Mouse (Mus musculus) forebrain, postnatal 0 days (tissue): Measurements from ENCODE around the gene Gm10972. TPM values are rescaled to one million over a fixed set of nuclear protein-coding genes. Genes with fewer than 3 reads are reported as not detected.
"Not testable (repeated sequence)": the region's sequence is repeated elsewhere in the genome, so short reads cannot be mapped to it uniquely, and the experiment has no call there.

ENCODE experiments used
- ATAC-seq: fragments of 200-750 bp; cut with Nextera tagmentation; 2 replicates; pipeline ENCODE4 v1.8.0; 2017; ENCODE audit warnings: mild to moderate bottlenecking, moderate library complexity
- DNase-seq: peaks from one replicate; pipeline ENCODE4 v3.0.0-alpha.2; 2015
- H3K27ac ChIP-seq: fragments of 300-500 bp; sonication (generic); 2 replicates; pipeline ENCODE4 v1.5.1; 2014; ENCODE audit warnings: low read depth, mild to moderate bottlenecking, antibody characterized with exemption, low read length, moderate library complexity, mixed read lengths
- H3K27me3 ChIP-seq: fragments of 300-500 bp; sonication (generic); 2 replicates; pipeline ENCODE4 v1.6.1; 2014; ENCODE audit warnings: mild to moderate bottlenecking, low read length, mixed read lengths; ENCODE audit not compliant: insufficient read depth
- H3K36me3 ChIP-seq: fragments of 300-500 bp; sonication (generic); 2 replicates; pipeline ENCODE4 v1.6.1; 2014; ENCODE audit warnings: mild to moderate bottlenecking, moderate library complexity; ENCODE audit not compliant: insufficient read depth
- H3K4me1 ChIP-seq: fragments of 300-500 bp; sonication (generic); 2 replicates; pipeline ENCODE4 v1.6.1; 2014; ENCODE audit warnings: antibody characterized with exemption; ENCODE audit not compliant: insufficient read depth
- H3K4me2 ChIP-seq: fragments of 300-500 bp; sonication (generic); 2 replicates; pipeline ENCODE4 v1.6.1; 2014; ENCODE audit warnings: low read depth, mild to moderate bottlenecking, moderate library complexity
- H3K4me3 ChIP-seq: fragments of 300-500 bp; sonication (generic); 2 replicates; pipeline ENCODE4 v1.5.1; 2014; ENCODE audit warnings: low read depth, low read length, mixed read lengths
- H3K9ac ChIP-seq: fragments of 300-500 bp; sonication (generic); 2 replicates; pipeline ENCODE4 v1.6.1; 2014; ENCODE audit warnings: mild to moderate bottlenecking
- H3K9me3 ChIP-seq: fragments of 300-500 bp; sonication (generic); 2 replicates; pipeline ENCODE4 v1.6.1; 2016; ENCODE audit warnings: low read length
- CTCF ChIP-seq: sonication (generic); IDR thresholded peaks from 2 replicates; pipeline ENCODE4 v1.5.1; 2016; ENCODE audit warnings: antibody characterized with exemption, control low read depth, low read depth
- WGBS: fragments of 180-500 bp; shearing (Covaris S2); extraction: QIAGEN DNeasy Blood & Tissue Kit; methylation state at CpG from one replicate; pipeline ENCODE4 v1.1.7; 2014; 5-methylcytosine and 5-hydroxymethylcytosine counted together
- polyA plus RNA-seq: library from polyadenylated mRNA; unstranded; fragments of >200 nt; fragmentation: Nextera tagmentation; extraction: Ambion mirVana; gene quantifications from 2 replicates; pipeline ENCODE4 v1.2.1, GENCODE M21; 2015
- total RNA-seq: library from RNA; depleted of rRNA; stranded (reverse); fragments of >200 nt; gene quantifications from 2 replicates; pipeline ENCODE4 v1.2.3, GENCODE M21; 2014

The Gm10972 gene
- total and polyA plus RNA-seq, 2 experiments from 2014 or later, result not detected

GRCm38 (mm10) chr3:94680783-94681182 lies 37.9 kb downstream of the Gm10972 start:
- no peak overlapping the region for H3K27ac ChIP-seq
- no peaks in the 10 kb centered on the region for H3K9me3 ChIP-seq
- H3K9ac ChIP-seq, result no peak overlapping the region
- no peak overlapping the region for H3K4me3 ChIP-seq
- DNase-seq (no peak), ATAC-seq (no peak)
- TF ChIP-seq CTCF, result no peak
- WGBS, result 96% methylated on average over 16 of the region's 16 CpGs
- no peak overlapping the region for H3K4me2 ChIP-seq
- no peaks in the 10 kb centered on the region for H3K4me1 ChIP-seq
- no peaks in the 10 kb centered on the region for H3K36me3 ChIP-seq
- H3K27me3 ChIP-seq, result no peaks in the 10 kb centered on the region

- no peak overlapping the region for H3K9ac ChIP-seq
- no peak overlapping the region for H3K27ac ChIP-seq
- no peaks in the 10 kb centered on the region for H3K27me3 ChIP-seq
- ATAC-seq (no peak), DNase-seq (no peak)
- WGBS, result 86% methylated on average over 6 of the region's 6 CpGs
- TF ChIP-seq CTCF, result no peak
- H3K9me3 ChIP-seq, result no peaks in the 10 kb centered on the region
- H3K4me1 ChIP-seq, result no peaks in the 10 kb centered on the region
- H3K36me3 ChIP-seq, result no peaks in the 10 kb centered on the region
- H3K4me3 ChIP-seq, result no peak overlapping the region
- H3K4me2 ChIP-seq, result no peak overlapping the region
Observed at GRCm38 (mm10) chr3:94683646-94684045, 40.7 kb downstream of the Gm10972 start.

GRCm38 (mm10) chr3:94685989-94686772 lies 43.3 kb downstream of the Gm10972 start:
- H3K36me3 ChIP-seq, ATAC-seq, H3K4me2 ChIP-seq, H3K9me3 ChIP-seq, H3K27me3 ChIP-seq, DNase-seq, H3K9ac ChIP-seq, H3K4me3 ChIP-seq, H3K4me1 ChIP-seq, H3K27ac ChIP-seq: not testable (repeated sequence)
- WGBS, result 90% methylated on average over 8 of the region's 8 CpGs

- not testable (repeated sequence) for H3K9me3 ChIP-seq, ATAC-seq, H3K27me3 ChIP-seq
Observed at GRCm38 (mm10) chr3:94688698-94689097, 45.8 kb downstream of the Gm10972 start.

GRCm38 (mm10) chr3:94689195-94689594 lies 46.3 kb downstream of the Gm10972 start:
- 69% methylated on average over 1 of the region's 1 CpGs for WGBS

More at GRCm38 (mm10) chr3:94688698-94689097, 45.8 kb downstream of the Gm10972 start:
- not testable (repeated sequence) for H3K36me3 ChIP-seq, DNase-seq, H3K9ac ChIP-seq, H3K27ac ChIP-seq, H3K4me1 ChIP-seq, H3K4me3 ChIP-seq, H3K4me2 ChIP-seq
- WGBS, result 83% methylated on average over 3 of the region's 3 CpGs

GRCm38 (mm10) chr3:94690162-94690561 lies 47.2 kb downstream of the Gm10972 start:
- H3K4me3 ChIP-seq, H3K27ac ChIP-seq, H3K9me3 ChIP-seq, H3K4me1 ChIP-seq, ATAC-seq, H3K36me3 ChIP-seq, H3K9ac ChIP-seq, H3K4me2 ChIP-seq, DNase-seq, H3K27me3 ChIP-seq: not testable (repeated sequence)
- 65% methylated on average over 6 of the region's 6 CpGs for WGBS

More at GRCm38 (mm10) chr3:94689195-94689594, 46.3 kb downstream of the Gm10972 start:
- ATAC-seq, H3K4me2 ChIP-seq, H3K4me1 ChIP-seq, H3K9ac ChIP-seq, DNase-seq, H3K4me3 ChIP-seq, H3K27ac ChIP-seq, H3K27me3 ChIP-seq, H3K36me3 ChIP-seq, H3K9me3 ChIP-seq: not testable (repeated sequence)

GRCm38 (mm10) chr3:94690616-94691247 lies 47.8 kb downstream of the Gm10972 start:
- no peaks in the 10 kb centered on the region for H3K27me3 ChIP-seq

GRCm38 (mm10) chr3:94691694-94692093 lies 48.8 kb downstream of the Gm10972 start:
- not testable (repeated sequence) for H3K36me3 ChIP-seq, H3K9ac ChIP-seq, ATAC-seq, H3K4me1 ChIP-seq, H3K27me3 ChIP-seq, H3K27ac ChIP-seq, H3K4me2 ChIP-seq, H3K9me3 ChIP-seq, DNase-seq, H3K4me3 ChIP-seq
- 86% methylated on average over 4 of the region's 4 CpGs for WGBS

More at GRCm38 (mm10) chr3:94690616-94691247, 47.8 kb downstream of the Gm10972 start:
- TF ChIP-seq CTCF, result no peak
- Histone ChIP-seq H3K9ac (no peak overlapping the region), H3K4me1 (no peaks in the 10 kb centered on the region), H3K4me3 (no peak overlapping the region), H3K4me2 (no peak overlapping the region), H3K27ac (no peak overlapping the region), H3K9me3 (no peaks in the 10 kb centered on the region), H3K36me3 (no peaks in the 10 kb centered on the region)
- DNase-seq (no peak), ATAC-seq (no peak)
